Mouse (Mus musculus) olfactory bulb, adult 2 months (tissue): ENCODE measurements at regions not wholly inside any gene's neighbourhood (a gene's known extent, or its start where the extent isn't known, plus 50 kb on each side); places are given as distances from the start of the nearest gene placed in this dataset.

Source experiments
- CTCF ChIP-seq: fragments of 200-500 bp; IDR thresholded peaks from 2 replicates; pipeline ENCODE4 v1.5.1; 2012; ENCODE audit warnings: low read depth, mild to moderate bottlenecking, low read length, moderate library complexity; ENCODE audit not compliant: insufficient read depth
- POLR2A ChIP-seq: fragments of 200-500 bp; IDR thresholded peaks from 2 replicates; pipeline ENCODE4 v1.6.1; 2012; ENCODE audit warnings: mild to moderate bottlenecking, low read depth, low read length, moderate library complexity; ENCODE audit not compliant: insufficient read depth

DNA sequence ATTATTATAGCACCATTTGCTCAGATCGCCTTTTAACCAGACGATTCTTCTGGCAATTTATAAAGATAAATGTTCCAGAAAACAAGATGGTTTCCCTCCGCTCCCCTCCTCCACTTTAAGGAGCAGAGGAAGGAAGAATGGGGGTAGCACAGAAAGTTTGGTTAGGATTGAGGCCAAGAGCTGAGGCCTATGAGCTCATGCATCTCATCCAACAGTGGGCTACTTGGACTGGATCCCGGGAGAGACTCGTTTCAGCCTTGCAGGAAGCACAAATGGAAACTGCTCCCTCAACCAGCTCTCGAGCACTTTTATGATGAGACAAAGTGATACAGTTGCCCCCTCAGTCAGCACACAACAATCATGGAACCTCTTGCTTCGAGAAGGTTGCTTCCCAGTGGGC lies 97.9 kb upstream of the Irx3 start:
- no peak for TF ChIP-seq CTCF
- no peak for TF ChIP-seq POLR2A
